Mouse (Mus musculus): ENCODE measurements around the gene Pglyrp4.

- TF ChIP-seq POLR2A (IDR thresholded peaks at IDR 0.05; ENCODE audit: borderline replicate concordance, extremely low read depth, insufficient read depth, insufficient read length, poor library complexity, severe bottlenecking) (no peak), CTCF (IDR thresholded peaks at IDR 0.05; ENCODE audit: borderline replicate concordance, extremely low read depth, insufficient read depth, insufficient read length) (no peak)
Observed at GRCm38 (mm10) chr3:90749658-90750057, 23.0 kb downstream of the Pglyrp4 start.

Data from brain, embryonic 14.5 days (tissue).